Mouse (Mus musculus): Measurements from ENCODE around the gene Hist1h4i.

GRCm38 (mm10) chr13:22040464-22041141, 559 bp downstream of the Hist1h4i start:
- TF ChIP-seq CTCF (IDR thresholded peaks at IDR 0.05; ENCODE audit: low read depth) (no peak), EP300 (optimal IDR thresholded peaks at IDR 0.05) (no peak)
